Mouse (Mus musculus) liver, embryonic 14.5 days (tissue): ENCODE measurements around the gene Rhebl1.

Experiments
- CTCF ChIP-seq: IDR thresholded peaks from 2 replicates; pipeline ENCODE4 v1.5.1; 2016; ENCODE audit warnings: antibody characterized with exemption, low read depth, control low read depth
- EP300 ChIP-seq: IDR thresholded peaks from 2 replicates; pipeline ENCODE4 v1.6.1; 2016; ENCODE audit warnings: antibody characterized with exemption, low read depth

- no peak for TF ChIP-seq EP300
- TF ChIP-seq CTCF = no peak
Observed at GRCm38 (mm10) chr15:98940816-98941215, 46.5 kb upstream of the Rhebl1 start.
